Mouse (Mus musculus): ENCODE measurements at regions not wholly inside any gene's neighbourhood (a gene's known extent, or its start where the extent isn't known, plus 50 kb on each side); places are given as distances from the start of the nearest gene placed in this dataset.

DNA sequence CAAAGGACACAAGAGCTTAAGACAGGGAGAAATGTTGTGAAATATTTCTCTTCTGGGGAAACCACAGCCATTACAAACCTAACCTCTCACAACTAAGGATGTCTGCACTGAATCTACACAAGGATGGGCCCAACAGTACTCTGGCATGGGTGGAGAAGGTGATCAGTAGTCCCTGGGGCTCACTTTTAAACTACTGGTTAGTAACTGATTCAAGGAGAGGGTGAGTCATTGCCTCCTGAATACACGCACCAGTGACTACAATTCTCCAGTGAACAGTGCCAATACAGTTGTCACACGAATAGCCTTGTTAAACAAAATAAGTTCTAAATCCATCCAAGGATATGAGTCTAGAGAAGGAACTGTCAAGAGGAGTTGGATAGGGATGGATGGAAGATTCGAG is 232.6 kb upstream of the Gm21830 start:
- DNase-seq (ENCODE audit: inconsistent age in 2 of 2, low spot score in 1 of 2): peak in 1 of 2 experiments; percentile 41

DNA sequence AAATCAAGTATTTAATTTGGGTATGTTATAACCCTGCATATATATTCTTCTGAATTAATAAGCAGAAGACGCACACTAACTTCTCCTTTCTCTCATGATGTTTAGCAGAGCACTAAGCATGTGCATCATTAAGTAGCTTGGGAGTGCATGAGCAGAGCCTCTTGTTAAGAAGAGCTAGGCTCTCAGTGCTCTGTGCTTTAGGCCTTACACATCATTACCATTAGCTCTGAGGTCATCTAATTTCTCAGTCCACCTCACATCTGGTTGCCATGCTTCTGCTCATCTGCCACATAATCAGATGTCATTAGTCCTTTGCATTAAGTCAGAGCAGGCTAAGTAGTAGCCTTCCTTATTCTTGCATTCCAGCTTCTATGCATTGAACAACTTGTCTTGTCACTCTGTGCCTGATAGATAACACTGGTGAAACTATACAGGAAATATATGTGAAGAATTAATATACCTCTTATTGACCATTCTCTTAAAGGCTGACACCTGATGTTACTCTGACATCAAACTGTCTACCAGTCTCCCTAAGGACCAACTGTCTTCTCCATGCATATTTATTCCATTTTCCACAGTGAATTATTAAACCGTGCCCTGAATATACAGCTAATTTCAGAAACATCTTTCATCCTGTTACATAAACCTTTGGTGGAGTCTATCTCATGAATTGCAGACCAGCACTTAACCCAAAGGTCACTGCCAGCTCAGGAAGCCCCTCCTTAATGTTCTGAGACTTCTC is 192.3 kb upstream of the Gm21830 start:
- no peak for DNase-seq (ENCODE audit: inconsistent age in 2 of 2, low spot score in 1 of 2)

DNA sequence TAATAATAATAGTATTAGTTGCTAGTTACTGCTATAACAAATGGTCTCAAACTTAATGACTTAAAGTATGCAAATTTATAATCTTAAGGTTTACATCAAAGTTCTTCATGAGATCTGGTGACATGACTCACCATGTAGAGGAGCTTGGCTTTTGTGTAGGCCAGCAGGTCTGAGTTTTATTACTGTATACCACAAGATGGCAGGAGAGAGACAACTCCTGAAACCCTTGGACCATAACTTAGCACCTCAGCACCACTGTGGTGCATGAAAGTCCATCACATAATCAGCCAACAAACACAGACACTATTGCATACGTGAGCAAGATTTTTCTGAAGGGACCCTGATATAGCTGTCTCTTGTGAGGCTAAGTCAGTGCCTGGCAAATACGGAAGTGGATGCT is 187.2 kb upstream of the Gm21830 start:
- peak in 1 of 2 experiments; percentile 19 for DNase-seq (ENCODE audit: inconsistent age in 2 of 2, low spot score in 1 of 2)

DNA sequence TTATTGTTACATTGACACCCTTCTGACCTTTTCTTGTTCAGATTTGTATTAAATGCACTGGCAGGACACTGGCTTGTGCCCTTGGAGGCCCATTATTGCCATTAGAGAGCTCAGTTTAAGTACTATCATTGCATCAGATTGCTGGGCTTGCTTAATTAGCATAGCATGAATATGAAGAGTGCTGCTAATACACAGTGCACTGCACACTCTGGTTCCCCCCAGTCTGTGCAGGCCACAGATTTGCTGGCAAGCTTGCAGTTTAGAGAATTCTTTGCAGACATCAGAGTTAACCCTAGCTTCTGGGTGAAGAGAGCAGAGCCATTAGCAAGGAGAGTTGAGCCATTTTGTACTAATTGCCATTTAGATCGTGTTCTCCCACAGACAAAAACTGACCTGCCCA is 156.1 kb upstream of the Gm21830 start:
- DNase-seq (ENCODE audit: inconsistent age in 2 of 2, low spot score in 1 of 2): no peak

Measured in adrenal gland, adult (tissue).